ENCODE assay signal across 18 mouse cellular contexts in the genomic region with DNA sequence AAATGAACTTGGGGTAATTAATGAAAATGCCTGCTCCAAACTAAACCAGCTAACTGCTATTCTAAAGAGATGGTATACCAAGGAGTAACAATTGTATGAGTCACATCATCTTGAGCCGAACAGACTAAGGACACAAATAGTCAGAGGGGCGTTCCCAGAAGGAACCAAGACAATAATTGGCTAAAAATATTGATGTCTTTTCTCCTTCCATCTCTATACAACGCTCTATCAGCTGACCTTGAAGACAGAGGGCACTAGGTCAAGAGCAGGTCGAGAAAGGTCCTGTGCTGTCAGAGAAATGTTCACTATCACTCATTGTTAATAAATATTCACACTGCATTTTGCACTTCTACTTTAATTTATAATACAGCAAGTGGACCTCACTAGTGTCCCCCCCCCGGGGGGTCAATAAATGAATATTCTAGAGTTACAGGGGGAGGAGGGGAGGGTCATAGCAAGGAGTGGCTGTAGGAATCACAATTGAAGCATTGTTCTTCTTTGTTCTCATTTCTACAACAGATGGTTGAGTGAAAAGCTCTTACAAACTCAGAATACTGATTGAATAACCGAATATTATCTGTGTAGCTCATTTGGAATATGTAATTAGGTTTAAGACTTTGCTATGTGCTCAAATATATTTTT.
DNase-seq lines count a peak whose midpoint lies in the region; ATAC-seq and TF ChIP-seq lines count a peak whose summit lies in the region.
"Had no signal": no experiment of that assay in that cellular context is flagged by ENCODE, and none has a peak within 500 bp of the region (broad histone marks: within the 10 kb centered on the region; RNA-seq: fewer than 3 reads in every experiment).

No protein-coding gene starts in this region.

- peak; percentile 38 for DNase-seq in embryo, embryonic 11 days
- no peak for DNase-seq in embryo, embryonic 9.5 days (ENCODE audit: extremely low spot score)
- DNase-seq in midbrain, embryonic 10.5 days (ENCODE audit: low spot score): no peak
- peak; percentile 1 for DNase-seq in ZHBTc4 (ENCODE audit: low read depth, low spot score)
- DNase-seq in cerebellum, adult 9-11 months: no peak
- DNase-seq in forebrain, postnatal 0 days: no peak
- DNase-seq: adrenal gland, postnatal 14 days; cerebellum, adult 11-12 months; cerebellum, postnatal 10 days; gastrocnemius, adult 2 months; gastrocnemius, postnatal 25 days had no signal

- no peaks in the 10 kb centered on the region for H3K36me3 ChIP-seq in midbrain, embryonic 12.5 days
- no peaks in the 10 kb centered on the region for H3K36me3 ChIP-seq in midbrain, embryonic 10.5 days
- no peaks in the 10 kb centered on the region for H3K36me3 ChIP-seq in forebrain, postnatal 0 days (ENCODE audit: insufficient read depth)
- H3K36me3 ChIP-seq: embryonic facial prominence, embryonic 10.5 days; heart, embryonic 12.5 days; hindbrain, embryonic 12.5 days; intestine, embryonic 15.5 days had no signal

- no peak for TF ChIP-seq CTCF in forebrain, postnatal 0 days (IDR thresholded peaks at IDR 0.05; ENCODE audit: low read depth)

- H3K4me2 ChIP-seq in midbrain, embryonic 12.5 days (replicated peaks): no peak overlapping the region
- no peak overlapping the region for H3K4me2 ChIP-seq in forebrain, postnatal 0 days (ENCODE audit: low read depth)
- H3K4me2 ChIP-seq: forebrain, embryonic 13.5 days; heart, embryonic 12.5 days; hindbrain, embryonic 12.5 days; intestine, embryonic 15.5 days had no signal

- no peaks in the 10 kb centered on the region for H3K9me3 ChIP-seq in midbrain, embryonic 12.5 days
- no peaks in the 10 kb centered on the region for H3K9me3 ChIP-seq in midbrain, embryonic 10.5 days (replicated peaks)
- no peaks in the 10 kb centered on the region for H3K9me3 ChIP-seq in forebrain, postnatal 0 days (ENCODE audit: low read length)
- H3K9me3 ChIP-seq: embryonic facial prominence, embryonic 10.5 days; forebrain, embryonic 13.5 days; heart, embryonic 12.5 days; hindbrain, embryonic 12.5 days; intestine, embryonic 15.5 days had no signal

- peak; percentile 69; the same call in 1 of the 2 replicates for ATAC-seq in midbrain, embryonic 12.5 days (ENCODE audit: low FRiP score, low read depth)
- ATAC-seq in forebrain, postnatal 0 days: no peak
- ATAC-seq: forebrain, embryonic 13.5 days; intestine, embryonic 15.5 days had no signal

- WGBS in midbrain, embryonic 12.5 days: 68% methylated on average over 6 of the region's 6 CpGs
- 81% methylated on average over 6 of the region's 6 CpGs for WGBS in midbrain, embryonic 10.5 days
- WGBS in forebrain, postnatal 0 days: 77% methylated on average over 6 of the region's 6 CpGs

- H3K4me3 ChIP-seq in midbrain, embryonic 12.5 days: no peak overlapping the region
- no peak overlapping the region for H3K4me3 ChIP-seq in midbrain, embryonic 10.5 days
- H3K4me3 ChIP-seq in forebrain, postnatal 0 days (ENCODE audit: low read depth, low read length): no peak overlapping the region
- H3K4me3 ChIP-seq: embryonic facial prominence, embryonic 10.5 days; forebrain, embryonic 13.5 days; gastrocnemius, adult 2 months; heart, embryonic 12.5 days; hindbrain, embryonic 12.5 days; intestine, embryonic 15.5 days had no signal

- H3K9ac ChIP-seq in midbrain, embryonic 12.5 days (replicated peaks): no peak overlapping the region
- H3K9ac ChIP-seq in forebrain, postnatal 0 days: no peak overlapping the region
- H3K9ac ChIP-seq: forebrain, embryonic 13.5 days; heart, embryonic 12.5 days; hindbrain, embryonic 12.5 days; intestine, embryonic 15.5 days had no signal

- H3K27me3 ChIP-seq in midbrain, embryonic 12.5 days: no peaks in the 10 kb centered on the region
- H3K27me3 ChIP-seq in midbrain, embryonic 10.5 days (ENCODE audit: low read depth, poor library complexity, severe bottlenecking): no peaks in the 10 kb centered on the region
- no peaks in the 10 kb centered on the region for H3K27me3 ChIP-seq in forebrain, postnatal 0 days (ENCODE audit: insufficient read depth, low read length)
- H3K27me3 ChIP-seq: CH12.LX; forebrain, embryonic 13.5 days; heart, embryonic 12.5 days; hindbrain, embryonic 12.5 days; intestine, embryonic 15.5 days had no signal

- H3K27ac ChIP-seq in midbrain, embryonic 12.5 days (replicated peaks): no peak overlapping the region
- no peak overlapping the region for H3K27ac ChIP-seq in midbrain, embryonic 10.5 days (replicated peaks)
- H3K27ac ChIP-seq in forebrain, postnatal 0 days (ENCODE audit: low read depth, low read length): no peak overlapping the region
- H3K27ac ChIP-seq: embryonic facial prominence, embryonic 10.5 days; forebrain, embryonic 13.5 days; gastrocnemius, adult 2 months; hindbrain, embryonic 12.5 days; intestine, embryonic 15.5 days had no signal

- H3K4me1 ChIP-seq in midbrain, embryonic 12.5 days: no peaks in the 10 kb centered on the region
- no peaks in the 10 kb centered on the region for H3K4me1 ChIP-seq in midbrain, embryonic 10.5 days
- H3K4me1 ChIP-seq in forebrain, postnatal 0 days (ENCODE audit: insufficient read depth): no peaks in the 10 kb centered on the region
- H3K4me1 ChIP-seq: embryonic facial prominence, embryonic 10.5 days; heart, embryonic 12.5 days; hindbrain, embryonic 12.5 days; intestine, embryonic 15.5 days had no signal

Comparison
In these comparisons a context has a peak if more than half of its experiments do, and no peak if none do; other contexts are left out.
1. DNase-seq: peak in embryo, embryonic 11 days (single experiment) and ZHBTc4 (single experiment); none in embryo, embryonic 9.5 days (single experiment), midbrain, embryonic 10.5 days (single experiment), cerebellum, adult 9-11 months (single experiment) and forebrain, postnatal 0 days (single experiment).